Mouse (Mus musculus) forebrain, embryonic 11.5 days (tissue): ENCODE measurements around the gene Gm42669. TPM values are rescaled to one million over a fixed set of nuclear protein-coding genes. Genes with fewer than 3 reads are reported as not detected.

Experiments used
- ATAC-seq: fragments of 200-750 bp; cut with Nextera tagmentation; replicated peaks from 2 replicates; pipeline ENCODE4 v1.8.0; 2017; ENCODE audit warnings: moderate TSS enrichment; ENCODE audit not compliant: low FRiP score
- DNase-seq: peaks from one replicate; pipeline ENCODE4 v3.0.0-alpha.2; 2017; ENCODE audit warnings: low spot score
- H3K27ac ChIP-seq: fragments of 300-500 bp; sonication (generic); 2 replicates; pipeline ENCODE4 v1.5.1; 2014; ENCODE audit warnings: low read depth, low read length
- H3K27me3 ChIP-seq: fragments of 300-500 bp; sonication (generic); 2 replicates; pipeline ENCODE4 v1.6.1; 2014; ENCODE audit warnings: mild to moderate bottlenecking, low read length, mixed read lengths; ENCODE audit not compliant: control insufficient read depth, insufficient read depth
- H3K36me3 ChIP-seq: fragments of 300-500 bp; sonication (generic); 2 replicates; pipeline ENCODE4 v1.6.1; 2014; ENCODE audit warnings: mild to moderate bottlenecking, low read length, moderate library complexity, mixed read lengths; ENCODE audit not compliant: control insufficient read depth, insufficient read depth
- H3K4me1 ChIP-seq: fragments of 300-500 bp; sonication (generic); replicated peaks from 2 replicates; pipeline ENCODE4 v1.6.1; 2014; ENCODE audit warnings: low read length, mixed read lengths; ENCODE audit not compliant: control insufficient read depth, insufficient read depth
- H3K4me2 ChIP-seq: fragments of 300-500 bp; sonication (generic); 2 replicates; pipeline ENCODE4 v1.6.1; 2014; ENCODE audit warnings: low read depth, mild to moderate bottlenecking, low read length, moderate library complexity, mixed read lengths; ENCODE audit not compliant: severe bottlenecking
- H3K4me3 ChIP-seq: fragments of 300-500 bp; sonication (generic); 2 replicates; pipeline ENCODE4 v1.5.1; 2014; ENCODE audit warnings: low read depth, low read length
- H3K9ac ChIP-seq: fragments of 300-500 bp; sonication (generic); 2 replicates; pipeline ENCODE4 v1.6.1; 2014; ENCODE audit warnings: low read length
- H3K9me3 ChIP-seq: fragments of 300-500 bp; sonication (generic); 2 replicates; pipeline ENCODE4 v1.6.1; 2016; ENCODE audit warnings: low read length, mixed read lengths; ENCODE audit not compliant: control insufficient read depth
- WGBS: fragments of 180-500 bp; shearing (Covaris S2); extraction: QIAGEN DNeasy Blood & Tissue Kit; methylation state at CpG from one replicate; pipeline ENCODE4 v1.1.7; 2014; 5-methylcytosine and 5-hydroxymethylcytosine counted together
- polyA plus RNA-seq: library from polyadenylated mRNA; unstranded; fragments of >200 nt; fragmentation: Nextera tagmentation; extraction: Ambion mirVana; gene quantifications from 2 replicates; pipeline ENCODE4 v1.2.1, GENCODE M21; 2014

Gm42669 gene
- polyA plus RNA-seq, 1 experiment from 2014 or later = 0.63 TPM

DNA sequence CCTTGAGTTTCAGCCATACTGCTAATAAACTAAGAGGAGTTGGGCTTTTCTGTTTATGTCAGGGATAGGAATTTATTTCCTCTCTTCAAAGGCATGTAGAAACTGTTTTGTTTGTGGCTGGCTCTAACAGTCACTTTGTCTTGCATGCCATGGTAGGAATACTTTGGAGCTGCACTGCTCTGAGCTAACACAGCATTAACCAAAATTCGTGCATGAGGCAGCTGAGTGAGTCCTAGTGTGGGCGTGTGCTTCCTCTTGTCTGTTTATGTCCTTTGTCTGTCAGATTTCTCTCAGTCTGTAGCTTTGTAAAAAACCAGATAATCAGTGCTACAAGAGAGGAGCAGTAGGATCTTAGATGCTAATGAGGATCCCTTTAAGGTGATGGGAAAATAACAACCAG is 3.9 kb downstream of the Gm42669 start:
- Histone ChIP-seq H3K27me3 (no peaks in the 10 kb centered on the region), H3K4me2 (no peak overlapping the region), H3K27ac (no peak overlapping the region), H3K4me1 (no peaks in the 10 kb centered on the region), H3K36me3 (no peaks in the 10 kb centered on the region; the same call in 1 of the 2 replicates), H3K9ac (no peak overlapping the region), H3K4me3 (no peak overlapping the region), H3K9me3 (no peaks in the 10 kb centered on the region)
- ATAC-seq = no peak
- WGBS = 64% methylated on average over 2 of the region's 2 CpGs
- DNase-seq = no peak

DNA sequence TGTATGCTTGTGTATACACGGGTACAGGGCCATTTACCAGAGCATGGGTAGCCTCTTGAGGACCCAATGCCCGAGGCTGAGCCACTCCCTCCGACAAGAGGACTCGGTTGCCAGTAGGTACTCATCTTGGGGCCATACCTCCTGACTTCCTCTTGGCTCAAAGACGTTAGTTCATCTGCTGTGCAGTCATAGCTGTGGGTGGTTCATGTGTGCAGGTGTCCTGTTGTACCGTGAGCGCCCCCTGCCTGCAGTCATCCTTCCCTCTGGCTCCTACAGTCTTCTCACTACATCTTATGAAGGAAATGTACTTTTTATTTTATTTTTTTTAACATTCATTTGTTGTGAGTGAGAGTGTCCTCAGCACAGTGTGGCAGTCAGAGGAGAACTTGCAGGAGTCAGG is 6.2 kb downstream of the Gm42669 start:
- Histone ChIP-seq H3K4me1 (no peaks in the 10 kb centered on the region), H3K9ac (no peak overlapping the region), H3K27me3 (no peaks in the 10 kb centered on the region), H3K9me3 (no peaks in the 10 kb centered on the region), H3K36me3 (no peaks in the 10 kb centered on the region), H3K4me2 (no peak overlapping the region), H3K27ac (no peak overlapping the region), H3K4me3 (no peak overlapping the region)
- 54% methylated on average over 7 of the region's 7 CpGs for WGBS
- peak; percentile 71 for DNase-seq
- no peak; the same call in 1 of the 2 replicates for ATAC-seq

GRCm38 (mm10) chr5:107515453-107515852 is 8.0 kb downstream of the Gm42669 start:
- WGBS = 94% methylated on average over 3 of the region's 3 CpGs
- Histone ChIP-seq H3K4me3 (no peak overlapping the region), H3K4me1 (no peaks in the 10 kb centered on the region), H3K4me2 (no peak overlapping the region), H3K9me3 (no peaks in the 10 kb centered on the region), H3K27me3 (no peaks in the 10 kb centered on the region), H3K9ac (no peak overlapping the region), H3K27ac (no peak overlapping the region), H3K36me3 (no peaks in the 10 kb centered on the region)
- ATAC-seq = no peak
- DNase-seq = no peak

DNA sequence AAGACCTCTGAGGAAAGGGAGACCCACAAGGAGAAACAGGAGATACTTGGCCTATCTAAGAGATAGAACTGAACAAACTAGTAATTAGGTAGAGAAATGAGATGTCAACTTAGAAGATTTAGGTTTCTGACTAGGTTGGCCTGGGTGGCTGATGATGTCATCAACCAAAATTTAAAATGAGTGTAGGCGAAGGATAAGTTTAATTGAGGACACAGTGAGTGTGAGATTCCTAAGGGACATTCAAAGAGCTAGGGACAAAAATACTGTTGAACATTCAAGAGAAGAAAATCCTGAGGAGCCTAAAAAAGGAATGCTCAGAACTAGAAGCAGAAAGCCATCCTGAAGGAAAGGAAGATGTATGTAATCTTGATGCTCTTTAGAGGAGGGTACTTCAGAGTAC is 8.7 kb downstream of the Gm42669 start:
- H3K36me3 ChIP-seq = no peaks in the 10 kb centered on the region
- ATAC-seq (no peak), DNase-seq (no peak)
- H3K4me2 ChIP-seq = no peak overlapping the region
- WGBS = 94% methylated on average over 1 of the region's 1 CpGs
- no peaks in the 10 kb centered on the region for H3K9me3 ChIP-seq
- H3K27me3 ChIP-seq = no peaks in the 10 kb centered on the region
- H3K4me1 ChIP-seq = no peaks in the 10 kb centered on the region
- H3K9ac ChIP-seq = no peak overlapping the region
- H3K4me3 ChIP-seq = no peak overlapping the region
- H3K27ac ChIP-seq = no peak overlapping the region

DNA sequence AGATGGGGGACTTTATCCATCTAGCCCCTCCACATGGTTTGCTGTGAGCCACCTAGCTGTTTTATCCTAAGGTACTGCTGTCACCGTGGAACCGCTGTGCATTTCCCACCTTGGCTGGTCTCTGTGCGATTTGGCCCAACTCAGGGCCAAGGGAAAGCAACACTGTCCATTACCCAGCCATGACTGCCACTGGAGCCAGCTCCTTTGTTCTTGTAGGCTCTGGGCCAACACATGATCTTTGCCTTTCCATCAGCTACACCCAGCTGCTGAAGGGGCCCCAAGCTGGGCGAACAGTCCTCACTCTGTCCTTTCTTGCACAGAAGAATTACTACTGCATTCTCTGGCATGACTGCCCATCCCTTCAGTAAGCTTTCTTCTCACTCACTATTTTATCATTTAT is 11.2 kb downstream of the Gm42669 start:
- DNase-seq (no peak), ATAC-seq (no peak)
- WGBS = 94% methylated on average over 4 of the region's 4 CpGs
- Histone ChIP-seq H3K9ac (no peak overlapping the region), H3K27me3 (no peaks in the 10 kb centered on the region), H3K9me3 (no peaks in the 10 kb centered on the region), H3K4me1 (no peaks in the 10 kb centered on the region), H3K36me3 (no peaks in the 10 kb centered on the region), H3K4me2 (no peak overlapping the region), H3K27ac (no peak overlapping the region), H3K4me3 (no peak overlapping the region)

GRCm38 (mm10) chr5:107521386-107521785 is 14.0 kb downstream of the Gm42669 start:
- ATAC-seq (no peak), DNase-seq (no peak)
- Histone ChIP-seq H3K4me3 (no peak overlapping the region), H3K9me3 (no peaks in the 10 kb centered on the region), H3K4me2 (no peak overlapping the region), H3K27me3 (no peaks in the 10 kb centered on the region), H3K27ac (no peak overlapping the region), H3K4me1 (no peaks in the 10 kb centered on the region), H3K9ac (no peak overlapping the region), H3K36me3 (no peaks in the 10 kb centered on the region)
- WGBS = 92% methylated on average over 6 of the region's 6 CpGs

DNA sequence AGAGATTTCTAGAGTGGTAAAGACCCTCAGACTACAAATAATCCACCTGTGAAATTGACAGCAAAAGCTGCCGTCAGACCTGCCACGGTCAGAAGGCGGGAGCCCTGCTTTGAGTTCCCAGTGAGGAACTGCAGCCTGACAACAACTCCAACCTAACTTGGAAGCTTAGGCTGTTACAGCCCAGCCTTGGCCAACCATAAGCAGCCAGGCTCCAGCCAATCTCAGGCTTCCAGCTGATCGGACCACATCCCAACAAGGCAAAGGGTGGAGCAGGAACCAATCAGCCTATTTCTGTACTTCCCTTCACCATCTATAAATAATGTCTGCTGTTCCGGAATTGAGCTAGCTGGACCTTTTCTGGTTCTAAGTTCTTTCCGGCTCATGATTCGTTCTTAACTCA is 14.5 kb downstream of the Gm42669 start:
- no peaks in the 10 kb centered on the region for H3K27me3 ChIP-seq
- H3K4me3 ChIP-seq = no peak overlapping the region
- H3K4me2 ChIP-seq = no peak overlapping the region
- no peak overlapping the region for H3K27ac ChIP-seq
- H3K9me3 ChIP-seq = no peaks in the 10 kb centered on the region
- WGBS = 88% methylated on average over 7 of the region's 7 CpGs
- H3K9ac ChIP-seq = no peak overlapping the region
- ATAC-seq (no peak), DNase-seq (no peak)
- H3K4me1 ChIP-seq = no peaks in the 10 kb centered on the region
- H3K36me3 ChIP-seq = no peaks in the 10 kb centered on the region

DNA sequence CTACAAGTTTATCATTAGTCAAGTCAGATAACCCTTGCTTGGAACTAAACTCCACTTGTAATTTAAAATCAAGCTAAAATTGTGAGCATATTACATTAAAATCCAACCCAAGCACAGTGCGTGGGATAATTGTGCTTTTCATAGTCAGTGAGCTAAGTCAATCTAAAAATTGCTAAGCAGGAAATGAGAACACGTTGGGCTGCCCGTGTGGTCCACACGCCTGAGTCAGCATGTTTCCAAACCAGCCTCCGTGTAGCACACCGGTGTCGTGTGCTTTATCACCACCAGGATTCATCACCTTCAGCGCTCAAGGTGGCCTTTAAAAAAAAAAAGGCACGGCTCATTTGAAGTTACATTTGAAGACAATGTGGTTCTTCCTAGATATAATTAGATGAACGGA is 16.9 kb downstream of the Gm42669 start:
- DNase-seq (no peak), ATAC-seq (no peak)
- Histone ChIP-seq H3K27ac (no peak overlapping the region), H3K4me1 (no peaks in the 10 kb centered on the region), H3K27me3 (no peaks in the 10 kb centered on the region), H3K4me3 (no peak overlapping the region), H3K9ac (no peak overlapping the region), H3K9me3 (no peaks in the 10 kb centered on the region), H3K4me2 (no peak overlapping the region), H3K36me3 (no peaks in the 10 kb centered on the region)
- WGBS = 90% methylated on average over 10 of the region's 10 CpGs

- H3K4me2 ChIP-seq = no peak overlapping the region
- no peaks in the 10 kb centered on the region for H3K4me1 ChIP-seq
- WGBS = 93% methylated on average over 3 of the region's 3 CpGs
- H3K4me3 ChIP-seq = no peak overlapping the region
- H3K9me3 ChIP-seq = no peaks in the 10 kb centered on the region
- H3K27ac ChIP-seq = no peak overlapping the region
- no peaks in the 10 kb centered on the region for H3K27me3 ChIP-seq
- no peak for DNase-seq
- no peak for ATAC-seq
- no peak overlapping the region for H3K9ac ChIP-seq
- no peaks in the 10 kb centered on the region for H3K36me3 ChIP-seq
These were observed 21.4 kb downstream of the Gm42669 start for GRCm38 (mm10) chr5:107528856-107529255.
